Mouse (Mus musculus) heart, postnatal 0 days (tissue): ENCODE results near the gene Arl5a. TPM values are rescaled to one million over a fixed set of nuclear protein-coding genes. Genes with fewer than 3 reads are reported as not detected.

Source experiments
- ATAC-seq: fragments of 200-750 bp; cut with Nextera tagmentation; 2 replicates; pipeline ENCODE4 v1.8.0; 2017; ENCODE audit warnings: low read depth, moderate number of reproducible peaks, moderate library complexity; ENCODE audit not compliant: insufficient read depth
- DNase-seq: peaks from one replicate; pipeline ENCODE4 v3.0.0-alpha.2; 2016; ENCODE audit warnings: low spot score
- H3K27ac ChIP-seq: fragments of 300-500 bp; sonication (generic); 2 replicates; pipeline ENCODE4 v1.5.1; 2014; ENCODE audit warnings: low read depth, mild to moderate bottlenecking
- H3K27me3 ChIP-seq: fragments of 300-500 bp; sonication (generic); 2 replicates; pipeline ENCODE4 v1.6.1; 2014; ENCODE audit warnings: low read length, mixed read lengths; ENCODE audit not compliant: control insufficient read depth, insufficient read depth
- H3K36me3 ChIP-seq: fragments of 300-500 bp; sonication (generic); replicated peaks from 2 replicates; pipeline ENCODE4 v1.6.1; 2014; ENCODE audit warnings: low read length, mixed read lengths; ENCODE audit not compliant: control insufficient read depth, insufficient read depth
- H3K4me1 ChIP-seq: fragments of 300-500 bp; sonication (generic); 2 replicates; pipeline ENCODE4 v1.6.1; 2014; ENCODE audit warnings: antibody characterized with exemption; ENCODE audit not compliant: control insufficient read depth, insufficient read depth
- H3K4me2 ChIP-seq: fragments of 300-500 bp; sonication (generic); 2 replicates; pipeline ENCODE4 v1.6.1; 2014; ENCODE audit warnings: low read depth, mild to moderate bottlenecking, low read length, moderate library complexity
- H3K4me3 ChIP-seq: fragments of 300-500 bp; sonication (generic); 2 replicates; pipeline ENCODE4 v1.5.1; 2014; ENCODE audit warnings: low read depth, low read length
- H3K9ac ChIP-seq: fragments of 300-500 bp; sonication (generic); replicated peaks from 2 replicates; pipeline ENCODE4 v1.6.1; 2014; ENCODE audit warnings: low read depth, low read length, mixed read lengths
- H3K9me3 ChIP-seq: fragments of 300-500 bp; sonication (generic); replicated peaks from 2 replicates; pipeline ENCODE4 v1.6.1; 2016; ENCODE audit warnings: low read length; ENCODE audit not compliant: control insufficient read depth
- CTCF ChIP-seq: IDR thresholded peaks from 2 replicates; pipeline ENCODE4 v1.5.1; 2016; ENCODE audit warnings: antibody characterized with exemption, control low read depth, low read depth
- EP300 ChIP-seq: IDR thresholded peaks from 2 replicates; pipeline ENCODE4 v1.6.1; 2016; ENCODE audit warnings: antibody characterized with exemption, low read depth
- WGBS: fragments of 180-500 bp; shearing (Covaris S2); extraction: QIAGEN DNeasy Blood & Tissue Kit; methylation state at CpG from one replicate; pipeline ENCODE4 v1.1.7; 2014; 5-methylcytosine and 5-hydroxymethylcytosine counted together
- polyA plus RNA-seq: library from polyadenylated mRNA; unstranded; fragments of >200 nt; fragmentation: Nextera tagmentation; extraction: Ambion mirVana; gene quantifications from 2 replicates; pipeline ENCODE4 v1.2.1, GENCODE M21; 2015
- total RNA-seq: library from RNA; depleted of rRNA; stranded (reverse); fragments of >200 nt; gene quantifications from 2 replicates; pipeline ENCODE4 v1.2.3, GENCODE M21; 2014; ENCODE audit warnings: low replicate concordance; rRNA removed

Gene Arl5a
- total and polyA plus RNA-seq, 2 experiments from 2014 or later, result 26.2 to 57.5 TPM

DNA sequence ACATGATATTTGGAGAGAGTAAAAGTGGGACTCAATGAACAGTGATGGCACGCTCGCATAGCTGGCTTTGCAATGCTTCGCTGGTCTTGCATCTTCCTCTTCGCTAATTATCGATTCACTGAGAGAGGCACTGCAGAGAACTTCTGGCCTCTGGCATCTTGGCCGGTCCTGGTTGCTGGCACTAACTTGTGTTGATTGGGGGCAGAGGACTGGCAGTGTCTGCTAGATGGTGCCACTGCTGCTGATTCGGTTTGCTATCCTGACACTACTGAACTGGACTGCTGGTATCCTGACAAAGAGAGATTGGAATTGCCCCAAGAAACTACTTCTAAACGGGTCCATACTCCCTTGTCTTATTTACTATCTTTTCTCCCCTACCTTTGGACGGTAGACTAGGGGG, 63.6 kb downstream of the Arl5a start:
- Histone ChIP-seq H3K4me2 (no peak overlapping the region), H3K4me1 (no peaks in the 10 kb centered on the region), H3K9ac (no peak overlapping the region), H3K4me3 (no peak overlapping the region), H3K36me3 (no peaks in the 10 kb centered on the region), H3K9me3 (no peaks in the 10 kb centered on the region), H3K27ac (no peak overlapping the region), H3K27me3 (no peaks in the 10 kb centered on the region)
- ATAC-seq (no peak), DNase-seq (no peak)
- WGBS, result 86% methylated on average over 9 of the region's 9 CpGs
- TF ChIP-seq EP300, result no peak
- TF ChIP-seq CTCF, result no peak

- no peak overlapping the region for H3K27ac ChIP-seq
- H3K9me3 ChIP-seq, result no peaks in the 10 kb centered on the region
- ATAC-seq (no peak), DNase-seq (no peak)
- H3K36me3 ChIP-seq, result no peaks in the 10 kb centered on the region
- H3K4me3 ChIP-seq, result no peak overlapping the region
- WGBS, result 87% methylated on average over 1 of the region's 1 CpGs
- no peaks in the 10 kb centered on the region for H3K4me1 ChIP-seq
- TF ChIP-seq EP300, result no peak
- TF ChIP-seq CTCF, result no peak
- no peak overlapping the region for H3K4me2 ChIP-seq
- H3K27me3 ChIP-seq, result no peaks in the 10 kb centered on the region
- H3K9ac ChIP-seq, result no peak overlapping the region
Measured at GRCm38 (mm10) chr2:52359722-52360121, 65.0 kb downstream of the Arl5a start.

DNA sequence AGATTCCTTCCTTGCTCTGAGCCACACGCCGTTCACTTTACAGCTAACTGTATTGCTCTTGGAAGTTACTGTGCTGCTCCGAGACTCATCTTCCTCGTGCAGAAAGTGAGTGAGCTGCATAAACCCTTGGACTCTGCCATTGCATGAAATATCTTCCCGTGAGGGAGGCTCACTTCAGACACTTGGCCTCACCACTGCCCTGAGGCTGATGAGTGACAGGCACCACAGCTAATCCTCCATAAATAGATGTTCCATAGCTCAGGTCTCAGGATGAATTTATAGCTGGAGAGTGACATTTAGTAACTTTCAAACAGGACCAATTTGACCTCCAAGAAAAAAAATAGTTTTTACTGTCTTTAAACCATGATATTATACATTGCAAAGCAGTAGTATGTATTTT, 66.5 kb downstream of the Arl5a start:
- Histone ChIP-seq H3K4me1 (no peaks in the 10 kb centered on the region), H3K9me3 (no peaks in the 10 kb centered on the region), H3K9ac (no peak overlapping the region), H3K4me2 (no peak overlapping the region), H3K36me3 (no peaks in the 10 kb centered on the region), H3K4me3 (no peak overlapping the region), H3K27me3 (no peaks in the 10 kb centered on the region), H3K27ac (no peak overlapping the region)
- TF ChIP-seq EP300, result no peak
- TF ChIP-seq CTCF, result no peak
- ATAC-seq (peak; percentile 75; the same call in 1 of the 2 replicates), DNase-seq (peak; percentile 63)
- 52% methylated on average over 5 of the region's 5 CpGs for WGBS

DNA sequence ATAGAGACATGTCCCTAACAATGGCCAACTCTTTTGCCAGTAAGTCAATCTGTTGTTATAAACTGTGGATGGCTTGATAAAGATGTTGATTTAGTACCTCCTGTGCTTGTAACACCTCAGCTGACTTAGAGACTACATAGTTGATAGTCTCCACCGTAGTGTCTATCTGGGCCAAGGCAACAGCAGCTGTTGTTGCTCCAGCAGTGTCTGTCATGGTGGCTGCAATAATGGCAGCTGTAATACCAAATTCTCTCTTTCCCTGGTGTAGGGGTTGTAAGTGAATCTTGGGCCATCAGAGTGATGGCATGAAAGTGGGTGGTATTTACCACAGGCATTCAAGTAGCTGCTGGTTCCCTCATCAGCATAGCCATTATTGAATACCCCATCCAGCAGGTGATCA, 73.7 kb downstream of the Arl5a start:
- Histone ChIP-seq H3K9me3 (0 out of 2 replicates have a peak, but pooled peaks cover 6% of the 10 kb centered on the region), H3K4me2 (no peak overlapping the region), H3K4me3 (no peak overlapping the region), H3K27me3 (no peaks in the 10 kb centered on the region), H3K4me1 (no peaks in the 10 kb centered on the region), H3K27ac (no peak overlapping the region), H3K36me3 (no peaks in the 10 kb centered on the region), H3K9ac (no peak overlapping the region)
- DNase-seq (no peak), ATAC-seq (no peak)
- 82% methylated on average over 1 of the region's 1 CpGs for WGBS
- TF ChIP-seq CTCF (no peak), EP300 (no peak)

Other genes with a start within 250 kb of the Arl5a start
- gene Neb, start 46.4 kb downstream of the Arl5a start, total RNA-seq, result 1.4 and 6.0 TPM in 2 replicates
- 2.1 and 4.4 TPM in 2 replicates for gene Neb, start 46.4 kb downstream of the Arl5a start, polyA plus RNA-seq